ENCODE assay signal across 34 mouse cellular contexts in the genomic region with DNA sequence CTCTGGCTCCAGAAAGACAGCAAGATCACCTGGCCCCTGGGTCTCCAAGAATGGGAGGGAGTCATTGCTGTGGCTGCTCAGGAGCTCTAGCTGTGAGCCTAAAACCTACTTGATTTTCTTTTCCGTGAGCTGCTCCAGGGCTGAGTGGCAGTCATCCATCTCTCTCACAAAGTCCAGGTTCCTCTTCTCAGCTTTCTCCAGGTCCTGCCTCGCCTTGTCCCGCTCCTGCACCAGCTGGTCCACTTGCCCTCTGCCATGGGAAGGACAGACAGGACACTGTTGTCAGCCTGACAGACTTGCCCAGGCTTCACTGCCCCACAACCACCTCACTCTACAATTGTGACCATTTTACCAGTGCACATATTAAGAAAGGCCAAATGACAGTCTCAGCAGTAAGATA.
"Had no signal": no experiment of that assay in that cellular context is flagged by ENCODE, and none has a peak within 500 bp of the region (broad histone marks: within the 10 kb centered on the region; RNA-seq: fewer than 3 reads in every experiment).

No protein-coding gene starts in this region.

- H3K9me3 ChIP-seq: heart, embryonic 12.5 days; heart, embryonic 13.5 days; heart, embryonic 15.5 days; hindbrain, embryonic 10.5 days; hindbrain, embryonic 12.5 days; hindbrain, embryonic 13.5 days; hindbrain, embryonic 15.5 days; intestine, embryonic 15.5 days; kidney, embryonic 15.5 days had no signal

- ATAC-seq: hindbrain, embryonic 16.5 days; hindbrain, postnatal 0 days; inflammation-experienced regulatory T-cells, adult 6 months; intestine, embryonic 15.5 days; intestine, embryonic 16.5 days; intestine, postnatal 0 days had no signal

- H3K4me3 ChIP-seq: heart, embryonic 12.5 days; heart, embryonic 13.5 days; heart, embryonic 15.5 days; hindbrain, embryonic 10.5 days; hindbrain, embryonic 12.5 days; hindbrain, embryonic 13.5 days; hindbrain, embryonic 15.5 days; intestine, embryonic 15.5 days; kidney, embryonic 15.5 days; layer of hippocampus, adult 2 months; left cerebral cortex, adult 2 months had no signal

- H3K27ac ChIP-seq: heart, embryonic 13.5 days; heart, embryonic 15.5 days; hindbrain, embryonic 10.5 days; hindbrain, embryonic 12.5 days; hindbrain, embryonic 13.5 days; hindbrain, embryonic 14.5 days; hindbrain, embryonic 15.5 days; hindbrain, postnatal 0 days; intestine, embryonic 15.5 days; kidney, embryonic 15.5 days; kidney, postnatal 0 days; layer of hippocampus, adult 2 months; left cerebral cortex, adult 2 months had no signal

- H3K9ac ChIP-seq: heart, embryonic 12.5 days; heart, embryonic 13.5 days; heart, embryonic 15.5 days; hindbrain, embryonic 12.5 days; hindbrain, embryonic 13.5 days; hindbrain, embryonic 14.5 days; hindbrain, embryonic 15.5 days; intestine, embryonic 15.5 days; kidney, embryonic 15.5 days had no signal

- DNase-seq: heart, postnatal 10 days; heart, postnatal 14 days; heart, postnatal 36 days; heart, postnatal 4 days; kidney, adult 11 months; kidney, adult 18-20 months; kidney, adult 2 months; kidney, adult 8-10 months; kidney, adult 9 months; kidney, postnatal 10 days; kidney, postnatal 14 days; kidney, postnatal 25 days; kidney, postnatal 36 days; kidney, postnatal 4 days; layer of hippocampus, adult 9-11 months; layer of hippocampus, postnatal 36 days had no signal

- H3K36me3 ChIP-seq: heart, embryonic 15.5 days; hindbrain, embryonic 15.5 days had no signal

- H3K4me1 ChIP-seq: heart, embryonic 15.5 days; hindbrain, embryonic 10.5 days; hindbrain, embryonic 12.5 days; hindbrain, embryonic 13.5 days; hindbrain, embryonic 15.5 days; intestine, embryonic 15.5 days; kidney, embryonic 15.5 days had no signal

- H3K27me3 ChIP-seq: heart, embryonic 12.5 days; heart, embryonic 13.5 days; heart, embryonic 15.5 days; hindbrain, embryonic 12.5 days; hindbrain, embryonic 13.5 days; hindbrain, embryonic 15.5 days; intestine, embryonic 15.5 days; kidney, embryonic 15.5 days had no signal

- H3K4me2 ChIP-seq: heart, embryonic 12.5 days; heart, embryonic 13.5 days; heart, embryonic 15.5 days; hindbrain, embryonic 12.5 days; hindbrain, embryonic 13.5 days; hindbrain, embryonic 14.5 days; hindbrain, embryonic 15.5 days; intestine, embryonic 15.5 days; kidney, embryonic 15.5 days had no signal
